Mouse (Mus musculus) left cerebral cortex, postnatal 25 days (tissue): ENCODE measurements around the gene Dscaml1. TPM values are rescaled to one million over a fixed set of nuclear protein-coding genes. Genes with fewer than 3 reads are reported as not detected.

Experiments
- DNase-seq, 2 experiments: peaks; one replicate each; pipeline ENCODE4 v3.0.0; 2022; ENCODE audit warnings: low spot score in 2 of 2, mixed read lengths in 1 of 2
- intact Hi-C: fragments of 180-260 bp; cut with DNase I; formaldehyde crosslinking; loops from one replicate; pipeline ENCODE4 v1.15.1; 2025
- total RNA-seq, 2 experiments: library from RNA; stranded (reverse); gene quantifications; 2 replicates each; pipeline ENCODE4 v1.2.3; 2021

Gene Dscaml1
- total RNA-seq, 2 experiments from 2014 or later, result 51.1 to 51.7 TPM

DNA sequence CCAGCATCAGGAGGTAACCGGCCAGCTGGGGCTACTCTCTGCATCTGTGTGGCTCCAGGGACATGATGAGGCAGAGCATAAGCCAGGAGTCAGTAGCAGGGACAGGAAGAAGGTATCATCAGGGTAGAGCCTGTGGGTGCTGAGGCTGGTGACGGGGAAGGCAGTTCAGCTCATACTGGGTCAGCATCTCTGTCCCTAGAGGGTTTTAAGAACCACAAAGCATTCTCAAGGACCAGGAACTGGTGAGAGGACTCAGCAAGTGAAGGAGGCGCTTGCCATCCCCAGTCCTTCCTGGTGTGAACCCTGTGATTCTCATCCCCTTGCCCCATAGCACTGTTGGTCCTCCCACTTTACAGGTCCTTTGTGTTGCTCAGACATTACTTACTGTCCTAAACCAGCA lies 69.9 kb downstream of the Dscaml1 start:
- no peak for DNase-seq
- intact Hi-C loops, result no loop called here

DNA sequence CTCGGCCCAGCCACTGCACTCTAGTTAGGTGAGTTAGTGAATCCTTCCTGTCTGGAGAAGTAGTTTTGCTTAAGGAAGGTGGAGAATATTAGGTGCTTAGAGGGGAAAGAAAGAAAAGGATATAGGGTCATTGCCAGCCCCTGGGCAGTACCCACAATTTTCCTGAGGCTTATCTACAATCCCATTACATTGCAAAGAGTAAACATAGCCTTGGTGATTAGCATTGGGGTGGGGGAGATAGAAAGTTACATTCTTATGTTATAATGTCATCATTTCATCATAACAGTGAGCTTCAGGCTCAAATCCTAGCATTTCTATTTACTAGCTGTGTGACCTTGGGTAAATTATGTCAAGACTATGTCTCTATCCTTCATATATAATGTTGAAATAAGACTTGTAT lies 70.5 kb downstream of the Dscaml1 start:
- intact Hi-C loops, result no loop called here

DNA sequence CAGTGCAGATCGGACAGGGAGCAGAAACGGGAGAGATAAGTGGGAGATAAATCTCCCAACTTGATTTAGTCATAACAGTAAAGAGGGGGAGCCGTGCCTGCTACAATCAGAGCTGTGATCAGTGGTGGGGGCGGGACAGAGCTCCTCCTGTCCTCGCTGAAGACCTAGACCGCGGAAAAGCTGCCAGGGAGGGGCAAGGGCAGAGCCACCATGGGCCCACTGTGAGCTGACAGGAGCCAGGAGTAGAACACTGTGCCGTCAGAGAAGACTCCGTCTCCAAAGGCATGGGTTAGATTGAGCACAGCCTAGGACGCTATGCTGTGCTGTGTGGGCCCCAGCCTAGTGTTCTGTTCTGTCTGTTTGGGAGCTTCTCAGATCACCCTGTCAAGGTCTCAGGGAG lies 72.8 kb downstream of the Dscaml1 start:
- DNase-seq, result peak in 1 of 2 experiments; percentile 21
- intact Hi-C loops, result no loop called here

More for the DNA sequence above, 70.5 kb downstream of the Dscaml1 start:
- DNase-seq, result no peak

DNA sequence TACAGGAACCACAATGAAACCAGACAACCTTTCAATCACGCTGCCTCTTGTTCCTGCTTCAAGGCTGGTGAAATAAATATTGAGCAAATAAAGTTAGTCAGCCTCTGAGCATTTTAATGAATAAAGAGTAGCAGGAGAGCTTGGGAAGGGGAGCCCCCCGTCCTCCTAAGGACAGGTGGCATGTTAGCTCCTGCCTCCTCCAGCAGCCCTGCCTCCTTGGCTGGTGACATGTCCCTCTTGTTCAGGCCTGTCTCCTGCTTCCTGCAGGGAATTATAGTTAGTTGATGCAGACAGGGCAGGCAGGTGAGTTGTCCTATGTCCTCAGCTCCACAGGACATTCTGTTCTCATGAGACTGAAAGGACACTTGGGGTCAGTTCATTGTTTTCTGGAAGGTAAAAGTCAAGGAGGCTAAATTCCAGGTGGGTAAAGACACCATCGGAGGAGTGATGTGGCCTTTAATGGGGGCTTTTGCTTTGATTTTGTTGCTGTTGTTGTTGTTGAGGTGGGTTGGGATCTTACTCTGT lies 73.7 kb downstream of the Dscaml1 start:
- DNase-seq, result no peak
- intact Hi-C loops, result no loop called here

DNA sequence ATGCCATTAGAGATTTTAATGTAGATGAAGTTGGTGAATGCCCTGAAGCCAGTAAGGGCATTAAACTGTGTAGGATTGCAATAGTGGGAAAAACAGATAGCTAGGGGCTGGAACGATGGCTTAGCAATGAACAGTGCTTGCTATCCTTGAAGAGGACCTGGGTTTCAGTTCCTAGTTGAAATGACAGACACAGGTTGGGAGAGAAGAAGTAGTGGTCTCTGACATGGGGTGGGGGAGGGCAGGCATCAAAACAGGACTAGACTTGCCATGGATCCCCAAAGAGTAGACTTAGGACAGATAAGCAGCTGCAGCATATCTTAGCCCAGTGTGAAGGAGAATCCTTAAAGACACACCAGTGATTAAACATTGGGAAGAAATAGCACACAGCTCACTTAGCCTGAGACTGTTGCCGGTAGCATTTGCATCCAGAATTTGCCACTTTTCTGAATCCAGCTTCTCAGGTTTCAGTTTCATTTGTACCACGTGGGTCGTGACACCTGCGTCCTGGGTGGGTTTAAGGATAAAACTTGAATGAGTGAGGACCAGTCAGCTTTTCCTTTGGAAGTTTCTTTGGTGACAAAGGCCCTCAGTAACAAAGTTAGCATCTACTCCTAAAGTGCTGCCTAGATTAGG lies 75.0 kb downstream of the Dscaml1 start:
- intact Hi-C loops, result no loop called here
- DNase-seq, result no peak

DNA sequence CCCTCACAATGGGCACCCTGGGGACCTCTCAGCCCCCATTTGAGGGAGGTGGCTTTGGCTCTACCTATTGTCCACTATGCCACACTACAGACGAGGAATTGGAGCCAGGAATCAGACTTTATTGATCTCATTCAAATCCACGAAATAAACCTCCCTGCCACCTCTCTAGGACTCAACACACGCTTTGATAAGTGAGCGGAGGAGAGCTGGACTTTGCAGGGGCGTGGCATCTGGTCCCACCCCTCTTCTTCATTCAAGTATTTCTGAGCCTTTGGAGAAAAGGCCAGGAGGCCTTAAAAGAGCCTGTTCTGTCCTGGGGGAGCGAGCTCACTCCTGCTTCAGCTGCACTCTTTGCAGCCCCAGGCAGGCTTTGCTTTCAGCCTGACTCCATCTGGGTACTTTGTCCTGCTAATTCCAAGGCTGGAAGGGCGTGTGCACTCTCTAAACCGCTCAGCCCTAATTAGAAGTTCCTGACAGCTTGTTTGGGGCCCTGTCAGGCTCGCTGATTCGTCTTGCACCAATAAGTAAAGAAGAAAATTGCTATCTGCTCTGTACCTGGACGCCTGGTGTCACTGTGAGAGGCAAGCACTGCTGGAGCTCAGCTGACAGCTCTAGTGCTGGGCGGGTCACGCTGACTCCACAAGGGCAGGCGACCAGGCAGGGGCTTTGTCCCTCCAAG lies 75.7 kb downstream of the Dscaml1 start:
- DNase-seq, result no peak
- intact Hi-C loops, result no loop called here

DNA sequence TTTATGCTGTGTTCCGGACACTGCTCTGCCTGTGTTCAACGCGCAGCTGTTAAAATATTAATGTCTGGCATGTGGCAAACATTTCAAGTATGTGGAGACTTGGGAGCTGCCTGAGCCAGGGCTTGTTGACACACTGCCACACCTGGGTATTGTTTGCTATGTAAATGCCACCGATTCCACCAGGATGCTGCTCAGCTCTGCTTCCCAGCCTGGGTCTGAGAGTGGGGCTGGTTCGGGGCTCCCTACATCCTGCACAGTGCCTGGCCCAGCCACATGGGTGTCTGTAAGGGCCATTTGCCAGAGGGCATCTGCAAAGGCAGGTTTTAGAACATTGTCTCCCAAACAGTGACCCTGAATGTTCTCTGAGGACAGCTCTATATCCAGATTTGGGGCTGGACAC lies 78.5 kb downstream of the Dscaml1 start:
- intact Hi-C loops, result no loop called here
- DNase-seq, result no peak

DNA sequence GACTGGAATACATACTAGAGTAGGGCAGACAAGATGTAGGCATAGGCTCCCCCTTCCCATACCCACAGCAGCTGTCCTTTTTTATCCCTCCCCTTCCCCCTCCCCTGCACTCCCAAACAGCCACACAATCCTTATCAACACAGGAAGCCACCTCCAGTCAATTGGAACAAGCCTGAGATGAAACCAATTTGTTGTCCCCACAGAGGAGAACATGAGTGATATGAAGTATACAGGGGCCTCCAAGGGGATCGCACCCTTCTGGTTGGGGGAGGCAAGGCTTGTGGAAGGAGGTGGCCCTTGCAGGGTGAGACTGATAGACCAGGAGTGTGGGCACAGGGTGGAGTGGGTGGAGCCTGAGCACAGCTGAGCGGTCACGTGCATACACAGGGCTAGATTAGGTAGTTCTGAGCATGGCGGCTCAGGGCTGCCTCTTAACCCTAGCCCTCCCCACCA lies 79.1 kb downstream of the Dscaml1 start:
- no peak for DNase-seq

DNA sequence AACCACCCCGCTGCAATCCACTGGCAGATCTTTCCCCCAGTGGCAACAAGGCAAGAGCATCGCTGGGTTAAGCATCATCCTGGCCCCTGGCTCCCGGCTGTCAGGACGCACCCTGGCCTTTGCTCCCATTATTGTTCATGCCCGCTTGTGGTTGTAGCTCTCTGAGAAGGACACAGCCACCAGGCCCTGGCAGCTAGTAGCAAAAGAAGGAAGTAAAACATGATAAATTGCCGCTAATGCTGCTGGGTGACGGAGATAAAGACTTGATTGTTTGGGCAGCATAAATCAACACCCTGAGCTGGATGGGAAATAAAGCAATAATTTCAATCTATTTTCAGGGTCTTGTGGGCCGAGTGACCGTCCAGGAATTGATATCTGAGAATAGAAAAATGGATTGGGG lies 81.1 kb downstream of the Dscaml1 start:
- intact Hi-C loops, result no loop called here
- no peak for DNase-seq

More for the DNA sequence above, 79.1 kb downstream of the Dscaml1 start:
- intact Hi-C loops, result no loop called here

DNA sequence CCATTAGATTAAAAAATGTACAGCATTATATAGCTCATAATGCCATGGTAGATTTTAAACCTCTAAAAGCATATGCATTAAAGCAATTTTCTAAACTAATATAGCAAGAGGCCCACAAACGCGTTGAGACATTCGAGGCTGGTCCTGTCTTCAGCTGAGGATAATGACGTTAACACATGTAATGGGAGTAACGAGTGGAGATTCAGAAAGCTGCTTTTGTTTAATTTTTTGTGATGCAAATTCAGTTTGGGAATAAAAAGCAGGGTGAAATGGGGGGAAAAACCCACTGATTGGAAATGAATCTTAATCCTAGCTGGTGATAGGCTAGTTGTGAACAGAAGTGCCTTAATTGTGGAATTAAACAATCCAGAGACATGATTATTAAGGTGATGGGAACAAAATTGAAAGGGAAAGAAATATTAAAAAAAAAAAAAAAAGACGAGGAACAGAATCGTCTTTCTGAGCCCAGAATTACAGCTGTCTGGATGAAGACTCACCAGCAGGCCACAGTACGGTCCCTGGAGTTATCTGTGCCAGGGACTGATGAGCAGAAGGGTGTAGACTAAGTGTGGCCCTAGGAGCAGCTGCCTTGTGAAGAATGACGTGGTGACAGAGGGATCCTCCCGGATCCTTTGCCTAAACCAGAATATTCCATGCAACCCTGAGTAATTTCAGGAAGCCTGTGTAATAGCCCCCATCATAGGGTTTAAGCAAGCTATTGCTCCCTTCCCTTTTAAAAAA lies 84.5 kb downstream of the Dscaml1 start:
- intact Hi-C loops, result no loop called here
- DNase-seq, result no peak

DNA sequence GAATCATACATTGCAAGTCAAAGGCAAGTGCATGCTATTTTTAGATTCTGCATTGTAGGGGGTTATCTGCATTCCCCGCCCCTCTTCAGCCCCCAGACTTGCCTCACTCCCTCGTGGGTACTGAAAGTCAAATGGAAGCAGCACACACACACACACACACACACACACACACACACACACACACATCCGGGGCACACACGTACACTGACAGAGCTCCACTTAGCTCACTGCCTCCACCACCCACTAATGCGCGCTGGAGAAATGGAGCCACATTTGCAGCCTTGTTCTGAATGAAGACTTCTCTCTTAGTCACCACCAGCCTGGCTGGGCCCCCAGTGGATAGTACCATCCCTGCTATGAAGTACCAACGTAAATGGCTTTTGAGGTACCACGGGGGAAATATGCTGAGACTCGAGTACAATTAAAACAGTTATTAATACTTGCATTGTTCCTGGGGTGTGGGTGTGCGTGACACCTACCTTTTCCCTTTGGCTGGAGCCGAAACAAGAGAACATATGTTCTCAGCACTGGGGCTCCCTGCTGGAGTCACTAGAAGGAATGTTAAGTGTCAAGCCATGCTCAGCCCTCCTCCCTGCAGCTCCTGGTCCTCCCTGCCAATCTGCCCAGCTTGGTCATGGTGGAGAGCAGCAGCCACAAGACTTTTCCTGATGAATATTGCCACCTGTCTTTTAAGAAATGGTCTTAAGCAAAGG lies 91.7 kb downstream of the Dscaml1 start:
- intact Hi-C loops, result loop anchor here (5.0 kb wide), 1 partner anchor 86 kb away; no protein-coding TSS in a partner anchor

DNA sequence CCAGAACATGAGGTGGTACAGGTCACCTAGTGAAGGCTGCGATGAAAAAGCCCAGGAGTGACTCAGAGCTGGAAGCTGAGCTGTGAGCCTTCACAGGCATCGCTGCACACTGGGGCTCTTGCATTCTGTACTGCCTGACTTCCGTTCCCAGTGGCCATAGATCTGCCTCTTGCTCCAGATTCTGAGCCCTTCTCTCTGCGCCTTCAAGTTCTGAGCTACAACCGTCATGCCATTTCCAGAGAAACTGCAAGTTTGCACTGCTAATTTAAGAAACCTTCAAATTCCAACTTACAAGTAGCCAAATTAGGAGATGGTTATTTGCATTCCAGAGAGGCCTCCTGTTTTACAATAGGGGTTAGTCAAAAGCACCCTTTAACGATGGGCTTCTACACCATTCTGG lies 93.4 kb downstream of the Dscaml1 start:
- peak in 1 of 2 experiments; percentile 75 for DNase-seq
- intact Hi-C loops, result loop anchor here (5.0 kb wide), 1 partner anchor 88 kb away; no protein-coding TSS in a partner anchor

More for the DNA sequence above, 91.7 kb downstream of the Dscaml1 start:
- peak; percentile 64 to 90 for DNase-seq

DNA sequence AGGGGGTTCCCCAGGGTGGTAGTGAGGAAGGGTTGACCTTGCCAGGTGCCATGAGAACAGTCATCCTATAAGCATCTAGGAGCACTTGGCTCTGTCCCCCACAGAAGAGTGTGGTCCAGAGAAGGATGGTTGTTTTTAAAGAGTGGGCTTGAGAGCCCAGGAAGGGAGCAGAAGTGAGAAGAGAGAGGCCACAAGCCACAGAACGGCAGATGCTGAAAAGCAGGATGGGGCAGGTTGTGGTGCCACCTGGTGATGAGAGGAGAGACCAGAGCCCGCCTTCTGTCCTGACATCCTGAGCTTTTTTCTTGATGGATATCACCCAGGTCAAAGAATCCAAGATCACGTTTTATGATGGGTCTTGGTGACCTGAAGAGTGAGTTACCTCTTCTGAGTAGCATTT lies 96.4 kb downstream of the Dscaml1 start:
- DNase-seq, result no peak
- intact Hi-C loops, result no loop called here

DNA sequence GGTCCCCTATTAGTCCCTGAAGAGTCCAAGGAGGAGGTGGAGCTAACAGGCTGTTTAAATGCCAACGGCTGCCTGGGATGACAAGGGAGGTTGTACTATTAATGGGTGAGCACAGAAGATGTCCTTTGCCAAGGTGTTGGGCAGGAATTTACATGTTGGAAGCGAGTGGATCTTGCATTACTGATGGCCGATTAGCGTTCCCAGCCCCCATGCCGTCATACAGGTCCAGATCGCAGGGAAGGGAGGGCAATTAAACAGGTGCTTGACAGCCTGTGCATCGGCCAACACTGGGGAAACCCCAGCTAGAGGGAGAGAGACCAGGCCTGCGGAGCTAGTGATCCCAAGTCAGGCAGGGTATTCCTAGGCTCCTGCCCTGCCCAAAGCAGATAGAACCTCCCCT lies 98.1 kb downstream of the Dscaml1 start:
- no peak for DNase-seq
- intact Hi-C loops, result no loop called here

DNA sequence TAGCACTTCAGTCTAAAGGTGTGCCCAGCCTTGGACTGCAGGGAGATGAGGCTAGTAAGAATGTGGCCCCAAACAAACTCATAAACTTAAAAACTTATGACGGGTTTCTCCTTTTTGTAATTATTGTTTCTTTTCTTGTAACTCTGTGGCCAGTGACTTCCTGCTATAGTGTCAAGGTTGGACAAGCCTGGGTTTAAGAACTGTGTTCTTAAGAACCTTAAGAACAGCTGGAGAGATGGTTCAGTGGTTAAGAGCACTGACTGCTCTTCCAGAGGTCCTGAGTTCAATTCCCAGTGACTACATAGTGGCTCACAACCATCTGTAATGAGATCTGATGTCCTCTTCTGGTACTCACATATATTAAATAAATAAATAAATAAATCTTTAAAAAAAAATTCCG lies 106.8 kb downstream of the Dscaml1 start:
- DNase-seq, result no peak
- intact Hi-C loops, result no loop called here

DNA sequence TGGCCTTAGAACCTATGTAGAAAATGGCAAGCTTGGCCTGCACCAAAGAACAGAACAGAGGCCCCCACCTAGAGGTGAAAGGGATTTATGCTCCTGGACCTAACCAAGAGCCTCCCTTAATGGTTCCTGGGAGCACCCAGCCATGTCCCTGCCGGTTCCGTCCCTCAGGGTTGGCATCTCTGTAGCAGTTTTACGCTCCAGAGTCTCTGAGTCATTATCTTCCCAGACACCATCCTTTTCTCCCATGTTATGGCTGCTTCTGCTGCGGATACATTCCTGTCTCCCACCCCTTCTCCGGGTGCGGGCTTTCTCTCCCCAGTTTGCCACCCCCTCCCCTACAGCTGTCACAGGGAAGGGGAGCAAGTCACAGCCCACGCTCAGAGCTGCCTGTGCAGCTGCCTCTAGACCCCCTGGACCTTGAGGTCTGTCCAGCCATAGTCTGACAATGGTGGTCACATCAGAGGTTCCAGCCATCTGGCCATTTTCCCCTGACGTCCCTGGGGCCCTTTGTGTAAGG lies 108.1 kb downstream of the Dscaml1 start:
- peak in 1 of 2 experiments; percentile 65 for DNase-seq
- intact Hi-C loops, result no loop called here

DNA sequence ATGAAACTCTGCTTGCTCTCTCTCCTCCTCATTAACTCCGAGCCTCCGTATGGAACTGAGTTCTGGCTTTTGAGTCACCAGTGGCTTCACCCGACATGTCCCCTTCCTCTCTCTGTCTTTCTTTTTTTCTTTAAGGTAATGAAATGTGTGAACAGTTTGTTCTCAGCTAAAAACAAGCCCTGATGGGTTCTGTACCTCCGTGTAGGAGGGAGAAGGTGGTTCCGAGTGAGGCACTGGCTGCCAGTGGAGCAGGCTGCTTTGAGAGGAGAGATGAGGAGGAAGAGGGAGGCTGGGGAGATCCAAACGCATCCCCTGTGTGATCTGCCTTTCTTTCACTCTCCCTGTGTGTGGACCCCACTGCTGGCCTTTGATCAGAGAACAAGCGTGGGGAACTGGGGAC lies 111.2 kb downstream of the Dscaml1 start:
- DNase-seq, result peak; percentile 43 to 75
- intact Hi-C loops, result loop anchor here (1.0 kb wide), 1 partner anchor 105 kb away; no protein-coding TSS in a partner anchor

DNA sequence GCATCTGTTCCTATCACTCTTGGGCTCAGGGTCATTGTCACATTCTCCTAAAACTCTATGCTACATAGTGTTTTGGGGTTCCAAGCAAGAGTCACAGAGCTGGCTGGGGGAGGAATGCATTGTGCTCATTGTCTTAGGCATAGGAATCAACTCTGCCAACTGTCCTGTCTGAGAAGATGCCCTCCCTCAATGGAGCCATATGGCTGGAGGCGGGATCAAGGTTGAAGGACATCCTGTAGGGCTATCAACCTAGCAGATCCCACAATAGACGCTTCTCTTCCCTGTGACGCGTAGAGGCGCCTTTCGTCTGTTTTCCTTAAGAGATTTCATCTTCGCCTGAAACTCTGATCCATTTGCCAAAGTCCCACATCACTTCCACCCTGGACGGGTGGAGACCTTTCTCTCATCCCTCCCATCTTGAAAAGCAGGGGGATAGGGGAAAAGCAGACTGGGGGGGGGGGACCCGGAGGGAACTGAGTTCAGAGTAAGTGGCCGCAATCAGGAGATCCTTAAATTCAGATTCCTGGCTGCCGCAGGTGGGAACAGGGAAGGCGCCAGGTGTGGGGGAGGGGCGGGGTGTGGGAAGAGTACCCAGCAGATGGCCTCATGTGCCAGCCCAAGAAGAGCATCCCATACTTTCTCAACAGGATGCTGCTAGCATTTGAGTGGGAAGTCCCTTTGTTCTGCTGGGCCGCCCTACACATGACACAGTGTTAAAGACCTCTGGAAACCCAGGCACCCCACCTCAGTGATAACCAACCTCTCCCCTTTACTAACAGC lies 113.0 kb downstream of the Dscaml1 start:
- DNase-seq, result no peak
- intact Hi-C loops, result no loop called here
